Mouse (Mus musculus) megakaryocyte progenitor cell, adult 5-6 weeks (primary cell): Measurements from ENCODE around the gene Cysrt1. TPM values are rescaled to one million over a fixed set of nuclear protein-coding genes. Genes with fewer than 3 reads are reported as not detected.

Experiments used
- ATAC-seq: replicated peaks from 2 replicates; pipeline ENCODE4 v1.8.0; 2016; ENCODE audit warnings: mild to moderate bottlenecking, moderate TSS enrichment, inconsistent platforms; ENCODE audit not compliant: poor library complexity
- total RNA-seq, 2 experiments: library from RNA; stranded (forward) in 1 of 2; stranded (reverse) in 1 of 2; fragments of 157-497, 149-512 nt in 1 of 2; fragments of 200-1000 nt in 1 of 2; gene quantifications; 2 replicates each; pipeline versions ENCODE4 v1.2.3 to v1.2.4; 2015 to 2017

The Cysrt1 gene
- total RNA-seq (2015) (not detected in 2 replicates), total RNA-seq (2017) (not detected in 2 replicates)

DNA sequence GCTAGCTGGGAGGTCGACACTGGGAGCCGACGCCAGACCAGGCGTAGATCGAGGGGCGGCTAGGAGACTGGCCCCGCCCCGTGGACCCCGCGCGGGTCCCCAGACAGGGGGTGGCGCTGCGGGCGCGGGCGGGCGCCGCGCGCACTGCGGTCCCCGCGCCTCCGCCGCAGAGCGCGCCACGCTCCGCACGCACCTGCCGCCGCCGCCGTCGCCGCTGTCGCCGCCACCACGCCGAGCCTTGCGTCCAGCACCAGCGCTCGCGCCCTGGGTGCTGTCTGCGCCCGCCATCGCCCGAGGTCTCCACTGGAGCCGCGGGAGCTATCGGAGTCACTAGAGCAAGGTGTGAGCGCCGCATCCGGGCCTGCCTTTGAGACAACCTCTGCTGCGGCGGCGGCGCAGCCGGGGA is at the start of gene Cysrt1, which contains the start of gene Rnf208:
Cysrt1 (minus strand) TSS at position 352 of the 406 bp plus-strand sequence.
Rnf208 (plus strand) TSS at position 155 of the 406 bp plus-strand sequence.
- ATAC-seq = no peak

DNA sequence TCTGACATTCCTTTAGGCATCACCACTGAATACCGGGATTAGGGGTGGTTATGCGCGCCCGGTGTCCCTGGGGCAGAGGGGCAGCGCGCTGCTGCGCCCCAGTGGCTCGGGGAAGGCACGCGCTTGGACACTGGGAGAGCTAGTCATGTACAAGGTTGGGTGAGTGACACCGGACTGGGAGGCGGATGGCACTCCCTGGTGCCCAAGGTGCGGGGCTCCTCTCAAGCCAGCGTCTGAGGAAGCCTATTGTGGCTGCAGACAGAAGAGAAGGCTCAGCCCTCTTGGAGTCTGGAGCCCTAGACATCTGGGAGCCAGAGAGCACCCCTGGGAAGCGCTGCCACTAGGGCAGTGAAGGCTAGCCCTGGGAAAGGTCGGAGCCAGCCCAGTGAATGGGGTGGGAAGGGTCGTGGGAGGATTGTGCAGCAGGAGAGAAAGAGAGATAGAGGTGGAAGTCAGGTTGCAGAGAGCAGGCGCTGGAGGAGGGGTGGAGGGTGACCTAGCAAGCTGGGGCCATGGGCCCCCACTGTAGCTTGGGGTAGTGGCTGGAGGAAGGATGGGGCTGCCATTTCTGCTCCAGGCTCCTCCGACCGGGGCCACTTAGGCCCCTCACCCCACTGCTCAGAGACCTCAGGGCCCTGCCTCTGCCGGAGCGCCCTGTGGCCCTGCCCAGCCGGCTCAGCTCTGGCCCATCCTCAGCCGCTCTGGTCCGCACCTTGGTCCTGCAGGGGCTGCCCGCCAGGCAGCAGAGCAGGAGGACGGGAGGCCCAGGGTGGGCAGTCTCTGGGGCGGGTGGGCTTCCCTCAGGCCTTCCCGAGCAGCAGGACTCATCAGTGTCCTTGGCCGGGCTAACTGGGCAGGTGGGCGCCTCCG is 49.2 kb upstream of the Cysrt1 start:
- no peak for ATAC-seq

DNA sequence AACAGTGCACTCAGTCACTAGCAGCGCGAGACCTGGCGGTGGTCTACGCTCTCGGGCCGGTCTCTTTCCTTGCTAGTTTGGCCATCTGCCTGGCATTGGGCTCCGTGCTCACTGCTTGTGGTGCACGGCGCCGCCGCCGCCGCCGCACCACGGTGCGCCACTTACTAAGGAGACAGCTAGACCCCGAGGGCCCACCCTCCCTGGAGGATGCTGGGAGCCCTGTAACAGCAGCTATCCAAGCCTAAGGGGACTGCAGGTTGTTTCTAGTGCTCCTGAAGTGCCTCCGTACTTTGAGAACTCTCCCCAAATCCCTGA is 48.5 kb upstream of the Cysrt1 start:
- ATAC-seq = no peak

DNA sequence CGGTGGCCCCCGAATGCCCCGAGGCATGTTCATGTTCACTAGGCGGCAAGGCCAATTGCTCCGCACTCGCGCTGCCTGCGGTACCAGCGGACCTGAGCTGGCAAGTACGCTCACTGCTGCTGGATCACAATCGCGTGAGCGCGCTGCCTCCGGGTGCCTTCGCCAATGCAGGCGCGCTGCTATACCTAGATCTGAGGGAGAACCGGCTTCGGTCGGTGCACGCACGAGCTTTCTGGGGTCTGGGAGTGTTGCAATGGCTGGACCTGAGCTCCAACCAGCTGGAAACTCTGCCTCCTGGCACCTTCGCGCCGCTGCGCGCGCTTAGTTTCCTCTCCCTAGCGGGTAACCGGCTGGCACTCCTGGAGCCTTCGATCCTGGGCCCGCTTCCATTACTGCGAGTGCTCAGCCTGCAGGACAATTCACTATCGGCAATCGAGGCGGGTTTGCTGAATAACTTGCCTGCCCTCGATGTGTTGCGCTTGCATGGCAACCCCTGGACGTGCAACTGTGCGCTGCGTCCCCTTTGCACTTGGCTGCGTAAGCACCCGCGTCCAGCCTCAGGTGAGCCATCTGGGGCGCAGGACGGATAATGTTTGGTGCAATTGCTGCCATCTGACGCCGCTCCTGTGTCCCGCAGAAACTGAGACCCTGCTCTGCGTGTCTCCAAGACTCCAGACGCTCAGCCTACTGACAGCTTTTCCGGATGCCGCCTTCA is 48.0 kb upstream of the Cysrt1 start:
- ATAC-seq = no peak

DNA sequence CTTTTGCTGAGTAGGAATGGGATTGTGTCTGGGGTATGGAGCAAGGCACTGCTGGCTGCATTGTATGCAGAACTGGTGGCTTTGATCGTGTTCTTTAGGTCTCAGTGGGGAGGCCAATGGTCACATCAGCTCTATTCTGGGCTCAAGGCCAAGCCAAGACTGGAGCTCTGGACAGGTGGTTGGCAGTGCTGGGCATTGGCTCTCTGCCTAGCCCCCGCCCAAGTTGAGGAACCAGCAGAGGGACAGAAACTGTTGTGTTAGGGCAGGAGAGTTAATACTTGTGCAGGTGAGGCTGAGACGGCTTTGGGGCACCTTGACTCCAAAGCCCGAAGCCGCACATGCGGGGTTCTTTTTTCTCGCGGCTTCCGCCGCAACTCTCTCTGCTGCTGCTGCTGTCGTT is 47.4 kb upstream of the Cysrt1 start, which contains the start of gene Lrrc26:
Lrrc26 (plus strand) TSS at position 265 of the 400 bp plus-strand sequence.
- no peak for ATAC-seq

DNA sequence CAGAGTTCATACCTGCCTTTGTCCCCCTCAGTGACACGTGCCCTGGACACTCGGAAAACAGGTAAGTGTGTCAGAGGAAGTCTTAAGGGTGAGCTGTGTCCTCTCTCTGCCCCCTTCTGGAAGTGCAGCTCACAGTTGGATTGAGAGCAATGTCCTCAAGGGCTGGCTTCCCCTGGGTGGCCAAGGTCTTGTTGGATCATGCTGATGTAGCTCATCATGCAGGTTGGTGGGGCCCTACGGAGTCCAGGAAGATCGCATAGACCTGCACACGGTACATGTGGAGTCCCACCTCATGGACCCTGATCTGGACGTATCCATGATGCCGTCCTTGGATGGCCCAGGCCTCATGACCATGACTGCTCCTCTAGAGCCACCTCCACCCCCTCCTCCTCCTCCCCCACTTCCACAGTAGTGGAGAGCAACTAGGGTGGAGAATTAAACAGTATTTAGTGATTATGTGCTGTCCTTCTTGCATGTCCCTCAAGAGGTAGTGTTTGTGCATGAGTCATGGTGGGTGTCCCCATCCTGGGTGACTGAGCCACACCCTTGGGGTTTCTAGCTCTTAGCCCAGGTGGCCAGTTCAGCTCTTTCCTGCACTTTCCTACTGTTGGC is 46.6 kb upstream of the Cysrt1 start:
- no peak for ATAC-seq

DNA sequence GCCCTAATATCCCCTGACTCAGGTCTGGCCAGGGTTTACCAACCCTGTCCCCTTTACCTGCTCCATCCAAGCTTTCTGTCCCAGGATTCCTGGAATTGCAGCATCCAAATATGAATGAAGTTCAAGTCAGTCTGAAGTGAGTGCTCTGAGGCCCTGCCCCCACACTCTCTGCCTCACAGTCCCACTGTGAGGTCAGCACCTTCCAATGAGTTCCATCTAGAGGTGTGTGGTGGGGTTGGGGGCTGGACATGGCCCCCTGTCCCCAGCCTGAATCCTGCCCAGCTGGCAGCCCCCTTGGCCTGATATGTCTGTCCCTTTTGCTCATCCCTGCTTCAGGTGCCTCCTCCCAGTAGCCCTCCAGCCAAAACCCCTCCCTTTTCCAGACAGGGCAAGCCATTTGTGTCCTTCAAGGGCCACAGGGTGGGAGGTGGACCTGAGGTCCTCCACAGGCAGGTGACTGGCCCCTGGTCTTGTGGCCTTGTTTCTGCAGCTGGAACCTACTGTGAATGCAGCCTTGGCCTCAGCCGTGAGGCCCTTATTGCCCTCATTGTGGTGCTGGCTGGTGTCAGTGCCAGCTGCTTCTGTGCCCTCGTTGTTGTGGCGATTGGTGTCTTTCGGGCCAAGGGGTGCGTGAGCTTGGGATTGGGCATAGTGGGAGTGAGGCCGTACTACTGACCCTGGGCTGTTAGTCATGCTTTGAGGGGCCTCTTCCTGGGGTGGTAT is 45.8 kb upstream of the Cysrt1 start, which contains the start of gene Tmem210:
Tmem210 (plus strand) TSS at position 219 of the 723 bp plus-strand sequence.
- no peak for ATAC-seq

DNA sequence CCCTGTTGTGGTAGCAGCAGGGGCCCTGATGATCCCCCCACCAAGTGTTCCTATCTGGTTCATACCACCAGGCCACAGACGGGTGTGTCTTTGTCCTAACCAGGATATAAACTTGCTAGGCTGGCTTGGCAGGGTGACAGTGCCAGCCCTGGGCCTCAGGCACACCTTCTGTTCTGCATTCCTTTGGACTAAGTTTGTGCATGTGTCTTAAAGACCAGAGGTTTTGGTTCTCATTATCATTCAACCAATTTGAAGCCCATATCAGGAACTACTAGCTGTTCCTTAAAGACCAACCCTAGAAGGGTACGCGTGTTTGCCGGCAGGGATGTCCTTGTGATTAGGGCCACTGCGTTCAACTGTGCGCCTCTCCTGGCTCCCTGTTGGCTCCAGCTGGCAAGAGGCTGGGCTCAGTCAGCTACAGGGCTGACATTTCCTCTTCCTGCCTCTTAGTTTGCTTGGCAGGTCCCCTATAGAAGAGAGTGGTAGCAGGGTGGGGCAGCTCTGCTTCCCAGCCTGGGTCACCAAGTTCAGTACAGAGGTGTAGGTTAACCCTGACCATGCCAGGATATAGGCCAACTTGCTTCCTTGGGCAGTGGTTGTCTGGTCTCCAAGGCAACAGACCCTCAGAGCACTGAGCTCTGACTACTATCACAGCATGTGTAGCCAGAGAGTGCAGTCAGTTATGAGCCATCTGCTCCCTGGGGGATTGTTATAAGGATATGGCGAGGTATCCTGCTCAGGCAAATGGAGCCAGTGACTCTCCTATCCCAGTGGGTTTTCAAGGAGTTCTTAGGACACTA is 44.8 kb upstream of the Cysrt1 start:
- peak; percentile 76 for ATAC-seq

DNA sequence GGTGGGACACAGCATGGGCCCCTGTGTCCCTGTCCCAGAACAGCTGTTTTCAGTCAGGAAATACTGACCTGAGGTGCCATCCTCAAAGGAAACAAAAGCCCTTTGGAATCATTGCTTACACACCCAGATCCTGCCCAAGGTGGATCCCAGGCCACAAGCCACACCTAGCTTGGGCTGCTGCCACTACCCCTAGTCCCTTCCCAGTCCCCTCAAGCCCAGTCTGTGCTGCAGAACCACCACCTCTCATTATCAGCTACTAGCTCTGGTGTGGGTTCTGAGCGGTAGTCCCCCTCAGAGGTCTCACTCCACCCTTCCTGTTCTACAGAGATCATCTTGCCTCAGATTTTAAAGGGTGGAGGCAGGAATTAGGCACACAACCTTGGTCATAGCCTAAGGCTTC is 44.1 kb upstream of the Cysrt1 start:
- peak; percentile 48 for ATAC-seq

DNA sequence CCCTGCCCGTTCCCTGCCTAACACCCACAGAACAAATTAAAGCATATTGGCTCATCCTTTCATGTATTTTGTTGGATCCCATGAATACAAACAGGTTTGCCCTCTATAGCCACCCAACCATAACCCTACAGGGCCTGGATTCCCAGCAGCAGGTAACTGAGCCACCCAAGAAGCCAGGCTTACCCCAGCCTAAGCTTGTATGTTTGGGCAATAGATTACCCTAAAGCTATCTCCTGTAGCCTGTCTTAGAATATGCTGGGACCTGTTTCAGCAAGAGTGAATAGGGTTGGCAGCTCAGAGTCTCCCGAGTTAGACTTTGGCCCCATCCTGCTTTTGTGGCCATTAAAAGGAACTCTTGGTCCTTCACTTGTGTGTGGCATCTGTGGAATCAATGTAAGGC is 43.3 kb upstream of the Cysrt1 start:
- no peak for ATAC-seq

DNA sequence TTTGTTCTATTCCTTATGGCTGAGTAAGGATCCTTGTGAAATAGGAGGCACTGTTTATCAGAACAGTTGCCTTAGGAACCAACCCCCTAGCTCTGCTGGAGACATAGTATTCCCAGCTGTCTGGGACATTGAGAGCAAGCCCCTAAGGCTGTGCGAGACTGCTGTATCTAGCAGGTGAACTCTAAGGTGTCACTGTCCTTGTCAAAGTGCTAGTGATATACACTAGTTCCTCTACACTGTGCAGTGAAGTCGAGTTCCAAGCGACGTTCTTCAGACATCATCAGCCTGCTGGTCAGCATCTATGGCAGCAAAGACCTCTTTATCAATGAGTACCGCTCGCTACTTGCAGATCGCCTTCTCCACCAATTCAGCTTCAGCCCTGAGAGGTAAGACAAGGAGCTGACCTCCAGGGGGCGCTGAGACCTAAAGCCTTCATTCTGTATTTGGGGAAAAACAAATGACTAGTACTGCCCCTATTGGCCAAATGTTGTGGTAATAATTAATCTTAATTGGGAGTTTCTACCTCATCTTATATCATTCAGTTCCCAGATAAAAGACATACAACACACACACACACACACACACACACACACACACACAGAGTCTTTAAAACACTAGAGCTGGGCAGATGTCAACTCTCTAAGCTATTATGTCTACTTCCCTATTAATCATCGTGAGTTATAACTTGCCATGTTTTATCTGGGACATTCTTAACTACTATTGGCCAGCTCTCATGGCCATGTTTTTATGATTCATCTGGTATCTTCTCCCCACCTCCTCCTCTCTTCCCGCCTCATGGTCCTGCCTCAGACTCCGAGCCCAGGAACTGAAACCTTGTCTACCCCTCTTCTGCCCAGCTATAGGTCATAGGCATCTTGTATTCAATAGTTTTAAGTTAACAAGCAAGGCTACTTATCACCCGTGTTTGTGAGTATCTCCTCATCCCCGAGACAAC is 37.0 kb upstream of the Cysrt1 start:
- peak; percentile 99 for ATAC-seq

DNA sequence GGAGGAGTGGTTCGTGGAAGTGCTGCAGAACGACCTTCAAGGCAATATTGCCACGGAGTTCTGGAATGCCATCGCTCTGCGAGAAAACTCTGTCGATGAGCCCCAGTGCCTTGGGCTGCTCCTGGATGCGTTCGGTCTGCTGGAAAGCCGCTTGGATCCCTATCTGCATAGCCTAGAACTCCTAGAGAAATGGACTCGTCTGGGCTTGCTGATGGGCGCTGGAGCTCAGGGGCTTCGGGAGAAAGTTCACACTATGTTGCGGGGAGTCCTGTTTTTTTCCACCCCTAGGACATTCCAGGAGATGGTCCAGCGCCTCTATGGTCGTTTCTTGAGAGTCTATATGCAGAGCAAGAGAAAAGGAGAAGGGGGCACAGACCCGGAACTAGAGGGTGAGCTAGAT is 30.8 kb upstream of the Cysrt1 start:
- no peak for ATAC-seq

DNA sequence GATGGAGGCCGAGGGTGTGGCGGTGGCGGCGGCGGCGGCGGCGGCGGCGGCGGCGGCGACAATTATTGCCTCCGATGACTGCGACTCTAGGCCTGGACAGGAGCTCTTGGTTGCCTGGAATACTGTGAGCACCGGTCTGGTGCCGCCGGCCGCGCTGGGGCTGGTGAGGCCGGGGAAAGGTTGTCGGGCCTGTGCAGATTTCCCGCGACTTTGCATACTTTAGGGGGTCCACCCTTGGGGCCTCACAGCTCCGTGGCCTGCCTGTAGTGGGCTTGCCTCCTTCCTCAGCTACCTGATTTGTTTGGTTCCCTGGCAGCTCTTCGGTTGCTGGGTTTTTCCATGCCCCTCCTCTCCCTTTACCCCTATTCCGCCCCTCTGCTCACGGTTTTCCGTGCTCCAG is 30.3 kb upstream of the Cysrt1 start:
- ATAC-seq = no peak

DNA sequence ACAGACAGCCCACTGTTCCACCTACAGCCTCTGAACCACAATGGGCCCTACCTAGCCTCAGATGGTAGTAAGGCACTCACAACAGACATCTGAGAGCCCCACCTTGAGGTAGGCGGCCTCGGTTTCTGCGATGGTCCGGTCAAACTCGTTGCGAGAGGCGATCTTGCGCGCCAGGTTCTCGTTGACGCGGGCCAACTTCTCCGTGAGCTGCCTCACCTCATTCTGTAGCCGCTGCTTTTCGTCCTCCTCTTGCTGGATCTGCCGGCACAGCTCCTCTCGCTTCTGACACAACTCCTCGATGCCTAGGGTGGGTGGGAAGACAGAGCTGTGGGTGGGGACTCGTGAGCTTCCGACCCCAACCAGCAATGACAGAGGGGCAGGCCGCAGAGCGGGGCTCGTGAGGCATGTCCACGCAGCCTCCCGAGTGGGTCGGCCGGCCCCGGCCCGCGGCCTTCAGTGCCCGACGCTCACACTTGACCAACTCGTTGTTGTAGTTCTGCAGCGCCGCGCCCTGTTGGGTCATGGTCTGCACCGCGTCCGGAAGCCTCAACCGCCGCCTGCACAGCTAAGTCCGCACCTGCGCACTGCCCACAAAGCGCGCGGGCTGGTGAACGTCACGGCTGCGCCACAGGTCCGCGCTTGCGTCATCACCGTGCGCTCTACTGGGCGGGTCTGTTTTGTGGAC is 29.7 kb upstream of the Cysrt1 start, which contains the start of the genes Ssna1 and Anapc2:
Ssna1 (minus strand) TSS at position 612 of the 685 bp plus-strand sequence.
Anapc2 (plus strand) TSS at position 652 of the 685 bp plus-strand sequence.
- ATAC-seq = peak; percentile 97

DNA sequence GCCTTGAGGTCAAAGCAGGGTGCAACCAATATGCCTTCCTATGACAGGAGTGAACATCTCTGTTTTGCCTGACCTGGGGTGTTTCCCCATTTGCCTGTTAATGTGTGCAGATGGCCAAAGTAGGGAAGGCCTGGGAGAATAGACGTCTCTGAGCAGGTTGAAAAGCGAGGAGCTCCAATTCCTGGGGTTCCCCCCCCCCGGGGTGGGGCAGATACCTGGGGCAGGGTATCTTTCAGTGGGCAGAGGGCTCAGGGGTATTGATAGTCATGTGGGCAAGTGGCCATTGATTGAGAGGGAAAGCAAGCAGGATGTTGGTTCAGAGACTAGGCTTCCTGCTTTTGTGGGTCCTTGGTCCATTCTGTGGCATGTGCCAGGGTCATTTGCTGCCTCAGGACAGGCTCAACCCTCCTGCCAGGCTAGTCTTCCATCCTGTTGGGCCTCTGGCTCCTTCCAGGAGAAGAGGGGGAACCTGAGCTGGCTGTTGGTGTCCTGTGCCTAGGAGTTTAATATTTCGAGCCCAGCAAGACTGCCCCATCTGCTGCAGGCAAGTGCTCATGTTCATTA is 25.6 kb upstream of the Cysrt1 start:
- ATAC-seq = no peak

DNA sequence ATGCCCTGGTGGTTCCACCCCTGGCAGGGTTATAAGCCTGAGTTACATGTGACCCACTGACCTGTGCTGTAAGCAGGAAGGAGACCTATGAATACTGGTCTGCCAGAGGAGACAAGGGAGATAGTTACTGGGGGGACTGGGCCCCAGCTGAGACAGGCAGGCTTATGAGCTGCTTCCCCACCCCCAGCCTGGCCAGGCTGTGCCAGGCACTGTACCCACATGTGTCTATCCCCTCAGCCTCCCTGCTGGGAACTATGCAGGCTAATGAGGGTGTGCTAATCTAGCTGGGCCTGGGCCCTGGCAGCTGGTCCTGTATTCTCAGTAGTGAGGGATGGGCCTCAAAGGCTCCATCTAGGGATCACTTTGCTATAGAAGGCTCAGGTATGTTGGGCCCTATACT is 25.0 kb upstream of the Cysrt1 start:
- ATAC-seq = no peak

DNA sequence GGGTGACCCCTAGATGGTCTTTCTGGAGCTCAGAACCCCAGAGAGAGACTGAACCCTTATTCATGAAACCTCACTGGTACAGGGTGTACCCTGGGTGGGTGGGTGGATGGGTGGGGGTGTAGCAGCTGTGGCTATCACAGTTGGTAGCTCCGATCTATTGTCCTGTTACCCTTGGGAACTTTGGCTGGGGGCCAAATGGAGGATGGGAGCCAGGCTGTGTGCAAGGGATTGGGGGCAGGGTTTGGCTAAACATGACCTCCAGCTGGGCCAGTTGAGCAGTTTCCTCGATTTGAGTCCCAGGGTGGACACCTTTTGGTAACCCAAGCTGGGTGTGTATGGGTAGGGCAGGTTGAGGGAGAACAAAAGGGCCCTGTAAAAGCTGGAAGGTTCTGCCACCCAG is 24.5 kb upstream of the Cysrt1 start:
- no peak for ATAC-seq
